Mouse (Mus musculus) stomach, postnatal 0 days (tissue): ENCODE results near the gene Dhx8. TPM values are rescaled to one million over a fixed set of nuclear protein-coding genes. Genes with fewer than 3 reads are reported as not detected.

Source experiments
- ATAC-seq: fragments of 200-750 bp; cut with Nextera tagmentation; 2 replicates; pipeline ENCODE4 v1.8.0; 2017; ENCODE audit not compliant: low FRiP score, low TSS enrichment
- DNase-seq: peaks from one replicate; pipeline ENCODE4 v3.0.0-alpha.2; 2016; ENCODE audit warnings: low spot score
- H3K27ac ChIP-seq: fragments of 300-500 bp; sonication (generic); replicated peaks from 2 replicates; pipeline ENCODE4 v1.5.1; 2014; ENCODE audit warnings: mild to moderate bottlenecking, control low read depth
- H3K27me3 ChIP-seq: fragments of 300-500 bp; sonication (generic); 2 replicates; pipeline ENCODE4 v1.6.1; 2014; ENCODE audit warnings: low read length; ENCODE audit not compliant: control insufficient read depth, insufficient read depth
- H3K36me3 ChIP-seq: fragments of 300-500 bp; sonication (generic); 2 replicates; pipeline ENCODE4 v1.6.1; 2014; ENCODE audit warnings: low read length, mixed read lengths; ENCODE audit not compliant: control insufficient read depth, insufficient read depth
- H3K4me1 ChIP-seq: fragments of 300-500 bp; sonication (generic); replicated peaks from 2 replicates; pipeline ENCODE4 v1.6.1; 2014; ENCODE audit warnings: antibody characterized with exemption; ENCODE audit not compliant: control insufficient read depth, insufficient read depth
- H3K4me2 ChIP-seq: fragments of 300-500 bp; sonication (generic); replicated peaks from 2 replicates; pipeline ENCODE4 v1.6.1; 2014; ENCODE audit warnings: low read depth, mild to moderate bottlenecking, control low read depth, moderate library complexity
- H3K4me3 ChIP-seq: fragments of 300-500 bp; sonication (generic); 2 replicates; pipeline ENCODE4 v1.5.1; 2014; ENCODE audit warnings: low read depth, low read length, control low read depth
- H3K9ac ChIP-seq: fragments of 300-500 bp; sonication (generic); 2 replicates; pipeline ENCODE4 v1.6.1; 2014; ENCODE audit warnings: mild to moderate bottlenecking, low read length, control low read depth, mixed read lengths
- H3K9me3 ChIP-seq: fragments of 300-500 bp; sonication (generic); 2 replicates; pipeline ENCODE4 v1.6.1; 2016; ENCODE audit warnings: low read length; ENCODE audit not compliant: control insufficient read depth
- CTCF ChIP-seq: IDR thresholded peaks from 2 replicates; pipeline ENCODE4 v1.5.1; 2016; ENCODE audit warnings: antibody characterized with exemption, low read depth, mild to moderate bottlenecking, moderate library complexity
- EP300 ChIP-seq: optimal IDR thresholded peaks from 2 replicates; pipeline ENCODE3; 2016; ENCODE audit warnings: antibody characterized with exemption
- WGBS: fragments of 180-500 bp; shearing (Covaris S2); extraction: QIAGEN DNeasy Blood & Tissue Kit; methylation state at CpG from one replicate; pipeline ENCODE4 v1.1.7; 2014; 5-methylcytosine and 5-hydroxymethylcytosine counted together
- polyA plus RNA-seq: library from polyadenylated mRNA; unstranded; fragments of >200 nt; fragmentation: Nextera tagmentation; extraction: Ambion mirVana; gene quantifications from 2 replicates; pipeline ENCODE4 v1.2.1, GENCODE M21; 2015

Dhx8 gene
- polyA plus RNA-seq, 1 experiment from 2014 or later: 12.6 TPM

DNA sequence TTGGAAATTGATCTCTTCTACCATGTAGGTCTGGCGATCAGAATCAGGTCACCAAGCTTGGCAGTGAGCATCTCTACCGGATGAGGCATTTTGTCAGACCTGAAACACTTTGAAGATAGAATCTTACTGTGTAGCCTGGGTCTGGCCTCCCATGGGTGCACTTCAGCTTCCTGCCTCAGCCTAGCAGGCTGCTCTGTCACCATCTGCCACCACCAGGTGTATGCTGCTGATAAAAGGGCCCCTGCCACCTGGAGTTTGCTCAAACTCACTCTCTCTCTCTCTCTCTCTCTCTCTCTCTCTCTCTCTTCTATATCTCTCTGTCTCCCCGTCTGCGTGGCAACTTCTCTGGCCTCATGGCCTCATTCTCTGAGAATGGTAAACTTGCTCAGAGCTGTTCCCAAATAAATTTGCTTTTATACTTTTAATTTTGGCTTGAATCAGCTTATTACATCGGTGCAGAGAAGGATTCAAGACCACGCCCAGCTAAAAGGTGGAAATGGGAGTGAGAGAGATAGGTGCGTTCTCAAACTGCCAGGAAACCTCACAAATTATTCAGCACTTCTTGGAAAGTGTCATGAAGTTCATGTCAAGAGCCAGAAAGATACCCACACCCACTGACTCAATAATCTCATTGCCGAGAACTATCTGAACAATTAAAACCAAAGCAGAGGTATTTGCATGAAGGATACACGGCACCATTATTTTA lies 35.4 kb upstream of the Dhx8 start:
- ATAC-seq (no peak), DNase-seq (no peak)
- WGBS: 78% methylated on average over 9 of the region's 9 CpGs
- no peak overlapping the region for H3K9ac ChIP-seq
- peaks cover 5% of the 10 kb centered on the region; the same call in 1 of the 2 replicates for H3K4me1 ChIP-seq
- H3K4me2 ChIP-seq: no peak overlapping the region
- TF ChIP-seq CTCF: no peak
- no peak for TF ChIP-seq EP300
- no peaks in the 10 kb centered on the region for H3K27me3 ChIP-seq
- no peak overlapping the region for H3K4me3 ChIP-seq
- H3K9me3 ChIP-seq: no peaks in the 10 kb centered on the region
- H3K36me3 ChIP-seq: no peaks in the 10 kb centered on the region
- peak overlapping the region; percentile 46; the same call in 1 of the 2 replicates for H3K27ac ChIP-seq

DNA sequence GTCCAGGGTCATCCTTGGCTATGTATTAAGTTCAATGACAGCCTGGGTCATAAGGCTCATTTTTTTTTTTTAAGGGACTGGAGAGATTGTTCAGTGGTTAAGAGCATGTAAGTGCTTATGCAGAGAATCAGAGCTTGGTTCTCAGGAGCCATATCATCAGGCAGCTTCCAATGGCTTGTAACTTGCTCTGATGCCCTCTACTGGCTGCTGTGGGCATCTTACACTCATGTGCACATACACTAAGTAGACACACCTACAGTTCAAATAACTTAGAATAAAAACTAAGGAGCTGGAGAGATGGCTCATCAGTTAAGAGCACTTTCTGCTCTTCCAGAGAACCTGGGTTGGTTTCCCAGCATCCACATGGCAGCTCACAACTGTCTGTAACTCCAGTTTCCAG lies 34.6 kb upstream of the Dhx8 start:
- ATAC-seq: no peak
- Histone ChIP-seq H3K4me3 (no peak overlapping the region), H3K9me3 (no peaks in the 10 kb centered on the region), H3K4me2 (no peak overlapping the region), H3K9ac (no peak overlapping the region), H3K4me1 (peaks cover 5% of the 10 kb centered on the region; the same call in 1 of the 2 replicates), H3K27me3 (no peaks in the 10 kb centered on the region), H3K27ac (no peak overlapping the region), H3K36me3 (no peaks in the 10 kb centered on the region)
- TF ChIP-seq CTCF (peak; percentile 33), EP300 (no peak)
- DNase-seq: no peak

DNA sequence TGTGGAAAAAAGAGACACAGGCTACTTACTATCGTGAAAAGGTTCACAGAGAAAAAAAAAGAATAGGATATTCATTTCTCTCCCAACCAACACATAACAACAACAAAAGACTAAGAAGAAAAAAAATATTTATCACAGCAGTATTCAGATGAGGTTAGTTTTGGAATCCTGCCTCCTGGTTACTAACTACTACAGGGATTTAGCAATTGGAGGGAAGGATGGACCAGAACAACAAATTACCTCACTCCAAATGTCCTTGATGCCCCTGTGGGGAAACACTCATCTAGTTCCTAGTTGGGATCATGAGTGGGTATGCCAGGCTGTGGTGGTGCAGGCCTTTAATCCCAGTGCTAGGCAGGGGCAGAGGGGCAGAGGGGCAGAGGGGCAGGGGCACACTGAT lies 33.2 kb upstream of the Dhx8 start:
- DNase-seq: no peak
- no peak for ATAC-seq
- no peak overlapping the region for H3K27ac ChIP-seq
- H3K4me2 ChIP-seq: no peak overlapping the region
- WGBS: 71% methylated on average over 1 of the region's 1 CpGs
- H3K9ac ChIP-seq: no peak overlapping the region
- peaks cover 5% of the 10 kb centered on the region; the same call in 1 of the 2 replicates for H3K4me1 ChIP-seq
- no peaks in the 10 kb centered on the region for H3K27me3 ChIP-seq
- H3K9me3 ChIP-seq: no peaks in the 10 kb centered on the region
- H3K4me3 ChIP-seq: no peak overlapping the region
- H3K36me3 ChIP-seq: no peaks in the 10 kb centered on the region
- TF ChIP-seq EP300 (no peak), CTCF (no peak)

DNA sequence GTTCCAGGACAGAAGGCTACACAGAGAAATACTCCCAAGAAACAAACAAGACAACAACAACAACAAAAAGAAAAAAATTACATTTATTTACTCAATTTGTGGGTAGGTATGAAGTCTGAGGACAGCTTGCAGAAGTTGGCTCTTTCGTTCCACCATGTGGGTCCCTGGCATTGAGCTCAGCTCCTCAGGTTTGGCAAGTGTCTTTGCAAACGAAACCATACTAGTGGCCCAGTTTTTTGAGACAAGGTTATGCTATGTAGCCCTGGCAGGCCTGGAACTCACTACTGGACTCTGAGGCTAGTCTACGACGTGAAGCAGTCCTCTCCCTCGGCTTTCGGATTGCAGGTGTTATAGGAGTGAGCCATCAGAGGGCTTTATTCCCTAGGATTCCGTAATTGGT lies 32.7 kb upstream of the Dhx8 start:
- Histone ChIP-seq H3K27ac (no peak overlapping the region), H3K9ac (no peak overlapping the region), H3K27me3 (no peaks in the 10 kb centered on the region), H3K4me3 (no peak overlapping the region), H3K4me1 (peaks cover 5% of the 10 kb centered on the region; the same call in 1 of the 2 replicates), H3K4me2 (no peak overlapping the region), H3K36me3 (no peaks in the 10 kb centered on the region), H3K9me3 (no peaks in the 10 kb centered on the region)
- TF ChIP-seq EP300 (no peak), CTCF (no peak)
- DNase-seq (no peak), ATAC-seq (no peak)
- 58% methylated on average over 7 of the region's 7 CpGs for WGBS

DNA sequence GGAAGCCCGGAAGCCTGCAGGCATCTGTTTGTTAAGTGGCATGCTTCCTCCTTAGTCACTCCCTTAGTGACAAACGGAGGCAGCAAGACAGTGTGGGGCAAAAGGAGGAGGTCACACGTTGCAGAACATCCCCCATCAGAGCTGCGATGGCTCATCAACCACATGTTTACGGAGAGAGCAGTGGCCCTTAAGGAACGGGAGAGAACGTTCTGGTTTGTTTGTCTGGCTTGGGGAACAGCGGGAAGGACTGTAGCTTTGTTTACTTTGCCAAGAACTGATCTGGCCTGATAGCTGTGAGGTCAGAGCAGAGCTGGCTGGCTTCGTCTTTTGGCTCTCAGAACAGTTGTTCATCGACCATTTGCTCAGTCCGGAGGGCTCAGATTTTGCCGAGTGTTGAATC lies 32.3 kb upstream of the Dhx8 start:
- WGBS: 7% methylated on average over 12 of the region's 12 CpGs
- Histone ChIP-seq H3K4me3 (no peak overlapping the region), H3K4me1 (peaks cover 5% of the 10 kb centered on the region; the same call in 1 of the 2 replicates), H3K27ac (0 out of 2 replicates have a peak overlapping the region, but pooled peaks have one; percentile 35), H3K36me3 (no peaks in the 10 kb centered on the region), H3K4me2 (no peak overlapping the region), H3K27me3 (no peaks in the 10 kb centered on the region), H3K9ac (no peak overlapping the region), H3K9me3 (no peaks in the 10 kb centered on the region)
- no peak for TF ChIP-seq EP300
- TF ChIP-seq CTCF: no peak
- ATAC-seq (peak; percentile 45), DNase-seq (peak; percentile 31)

DNA sequence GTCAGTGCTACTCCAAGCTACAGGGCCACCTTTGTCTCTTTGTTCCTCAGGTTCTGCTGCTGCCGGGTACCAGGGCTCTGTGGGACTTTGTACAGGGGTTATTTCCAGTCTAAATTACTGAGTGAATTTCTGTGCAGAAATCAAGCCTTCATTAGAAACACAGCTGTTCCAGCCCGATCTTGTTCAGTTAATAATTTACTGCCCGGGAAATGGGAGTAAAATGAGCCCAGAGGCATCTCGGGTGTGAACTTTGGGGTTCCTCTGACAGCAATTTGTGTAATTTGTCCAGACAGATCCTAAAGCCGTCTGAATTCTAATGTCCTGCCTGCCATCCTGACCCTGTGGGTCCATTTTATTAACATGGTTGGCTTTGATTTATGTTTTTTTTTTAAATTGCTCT lies 28.6 kb upstream of the Dhx8 start:
- WGBS: 27% methylated on average over 5 of the region's 5 CpGs
- Histone ChIP-seq H3K4me1 (0 out of 2 replicates have a peak, but pooled peaks cover 3% of the 10 kb centered on the region), H3K27ac (no peak overlapping the region), H3K9ac (no peak overlapping the region), H3K9me3 (no peaks in the 10 kb centered on the region), H3K27me3 (no peaks in the 10 kb centered on the region), H3K4me2 (no peak overlapping the region), H3K36me3 (no peaks in the 10 kb centered on the region), H3K4me3 (no peak overlapping the region)
- DNase-seq: no peak
- ATAC-seq: no peak
- TF ChIP-seq CTCF: no peak
- no peak for TF ChIP-seq EP300
